Mouse (Mus musculus) inflammation-experienced regulatory T-cells (primary cell): Measurements from ENCODE around the gene Cilp. TPM values are rescaled to one million over a fixed set of nuclear protein-coding genes. Genes with fewer than 3 reads are reported as not detected.

ENCODE experiments used
- polyA plus RNA-seq, 2 experiments: library from polyadenylated mRNA; unstranded; fragments of 100-300 nt; shearing (Covaris generic); gene quantifications; one replicate each; pipeline ENCODE4 v1.2.1; 2017

The Cilp gene
- polyA plus RNA-seq, result under 1 TPM; 0.04 to 0.49 TPM

GRCm38 (mm10) chr9:65264959-65265358 lies at the start of gene Cilp:
Gene Cilp, plus strand, starts transcription at chr9:65265180.

GRCm38 (mm10) chr9:65293973-65294715 lies 29.2 kb downstream of the Cilp start, which contains the start of gene Clpx:
Gene Clpx, plus strand, starts transcription at chr9:65294260.

Other genes with a start within 250 kb of the Cilp start
- 100 to 1,000 TPM in 1 of 2 experiments, 10 to 100 TPM in 1; 91.7 to 171 TPM for gene Hacd3, start 243.5 kb upstream of the Cilp start, polyA plus RNA-seq
- 10 to 100 TPM; 62.1 to 79.4 TPM for gene Dpp8, start 232.8 kb upstream of the Cilp start, polyA plus RNA-seq
- gene Igdcc4, start 163.7 kb upstream of the Cilp start, polyA plus RNA-seq, result 1 to 10 TPM in 1 of 2 experiments, under 1 TPM in 1; 0.08 to 3.4 TPM
- gene Igdcc3, start 124.0 kb upstream of the Cilp start, polyA plus RNA-seq, result under 1 TPM; 0.09 to 0.10 TPM
- gene Parp16, start 69.8 kb upstream of the Cilp start, polyA plus RNA-seq, result 10 to 100 TPM; 10.6 to 25.3 TPM
- gene Clpx, start 29.1 kb downstream of the Cilp start, polyA plus RNA-seq, result 10 to 100 TPM; 43.3 to 62.3 TPM
- gene Pdcd7, start 80.9 kb downstream of the Cilp start, polyA plus RNA-seq, result 10 to 100 TPM; 37.1 to 44.0 TPM
- not detected for gene Ubap1l, start 95.9 kb downstream of the Cilp start, polyA plus RNA-seq
- under 1 TPM in 1 of 2 experiments, not detected in 1; 0.19 TPM for gene Kbtbd13, start 126.5 kb downstream of the Cilp start, polyA plus RNA-seq
- 1 to 10 TPM in 1 of 2 experiments, under 1 TPM in 1; 0.49 to 2.1 TPM for gene Rasl12, start 133.3 kb downstream of the Cilp start, polyA plus RNA-seq
- gene Slc51b, start 157.8 kb downstream of the Cilp start, polyA plus RNA-seq, result under 1 TPM in 1 of 2 experiments, not detected in 1; 0.55 TPM
- 10 to 100 TPM; 36.6 to 46.7 TPM for gene Mtfmt, start 170.6 kb downstream of the Cilp start, polyA plus RNA-seq
- gene Spg21, start 195.8 kb downstream of the Cilp start, polyA plus RNA-seq, result 100 to 1,000 TPM; 124 to 138 TPM